Mouse (Mus musculus): ENCODE results near the gene I830077J02Rik.
"Not testable (repeated sequence)": the region's sequence is repeated elsewhere in the genome, so short reads cannot be mapped to it uniquely, and the experiment has no call there.

I830077J02Rik gene

GRCm38 (mm10) chr3:105918355-105918745 lies 14.1 kb downstream of the I830077J02Rik start:
- no peak for DNase-seq (ENCODE audit: low read depth, low spot score)

DNA sequence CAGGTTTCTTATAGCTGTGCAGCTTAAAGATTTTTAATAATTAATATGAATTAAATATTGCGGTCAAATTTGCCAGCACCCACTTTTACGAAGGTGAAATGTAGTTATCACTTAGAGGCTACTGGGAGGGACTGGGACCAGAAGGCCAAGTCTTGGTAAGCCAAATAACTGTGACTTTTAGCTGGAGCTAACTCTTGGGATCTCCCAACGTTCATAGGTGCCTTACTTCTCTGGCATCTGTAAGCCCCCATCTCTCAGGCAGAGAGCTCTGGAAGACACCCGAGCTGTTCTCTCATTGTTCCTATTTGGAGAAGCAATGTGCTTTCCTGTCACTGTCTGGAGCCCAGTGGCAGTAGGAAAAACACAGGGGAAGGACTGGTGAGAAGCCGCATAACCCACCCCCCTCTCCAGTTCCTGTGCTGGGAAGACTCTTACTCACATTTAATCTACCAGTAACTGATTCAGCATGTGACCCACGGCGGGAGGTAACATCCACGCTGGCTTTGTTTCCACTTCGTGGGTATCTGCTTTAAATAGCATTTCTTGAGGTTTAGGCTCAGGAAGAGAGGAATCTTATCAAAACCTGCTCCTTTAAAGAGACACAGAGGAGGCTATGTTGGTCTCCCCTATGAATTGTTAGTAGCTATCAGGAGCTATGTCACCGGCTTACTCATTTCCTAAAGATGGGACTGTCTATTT lies 14.7 kb downstream of the I830077J02Rik start:
- DNase-seq (ENCODE audit: low read depth, low spot score) = no peak

- not testable (repeated sequence) for DNase-seq (ENCODE audit: low read depth, low spot score)
Measured at GRCm38 (mm10) chr3:105916455-105916854, 16.0 kb downstream of the I830077J02Rik start.

DNA sequence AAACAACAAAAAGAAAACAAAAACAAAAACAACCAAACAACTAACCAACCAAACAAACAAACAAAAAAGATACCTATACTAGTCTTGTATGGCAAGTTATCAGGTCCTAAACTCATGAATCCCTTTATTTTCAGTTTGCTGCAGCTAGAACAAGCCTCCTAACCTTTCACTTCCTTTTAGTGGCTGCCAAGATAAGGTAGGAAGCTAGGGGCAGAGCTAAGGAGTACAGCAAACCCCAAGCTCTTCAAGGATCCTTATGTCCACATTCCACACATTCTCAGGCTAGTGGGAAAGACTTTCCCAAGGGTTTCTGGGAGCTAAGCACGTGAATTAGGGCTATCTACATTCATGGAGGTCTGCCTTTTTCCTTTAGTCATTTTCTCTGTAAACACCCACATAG lies 17.2 kb downstream of the I830077J02Rik start:
- DNase-seq (ENCODE audit: low read depth, low spot score) = no peak

GRCm38 (mm10) chr3:105913839-105914681 lies 18.4 kb downstream of the I830077J02Rik start:
- DNase-seq (ENCODE audit: low read depth, low spot score) = no peak

GRCm38 (mm10) chr3:105912097-105912880 lies 20.2 kb downstream of the I830077J02Rik start:
- no peak for DNase-seq (ENCODE audit: low read depth, low spot score)

DNA sequence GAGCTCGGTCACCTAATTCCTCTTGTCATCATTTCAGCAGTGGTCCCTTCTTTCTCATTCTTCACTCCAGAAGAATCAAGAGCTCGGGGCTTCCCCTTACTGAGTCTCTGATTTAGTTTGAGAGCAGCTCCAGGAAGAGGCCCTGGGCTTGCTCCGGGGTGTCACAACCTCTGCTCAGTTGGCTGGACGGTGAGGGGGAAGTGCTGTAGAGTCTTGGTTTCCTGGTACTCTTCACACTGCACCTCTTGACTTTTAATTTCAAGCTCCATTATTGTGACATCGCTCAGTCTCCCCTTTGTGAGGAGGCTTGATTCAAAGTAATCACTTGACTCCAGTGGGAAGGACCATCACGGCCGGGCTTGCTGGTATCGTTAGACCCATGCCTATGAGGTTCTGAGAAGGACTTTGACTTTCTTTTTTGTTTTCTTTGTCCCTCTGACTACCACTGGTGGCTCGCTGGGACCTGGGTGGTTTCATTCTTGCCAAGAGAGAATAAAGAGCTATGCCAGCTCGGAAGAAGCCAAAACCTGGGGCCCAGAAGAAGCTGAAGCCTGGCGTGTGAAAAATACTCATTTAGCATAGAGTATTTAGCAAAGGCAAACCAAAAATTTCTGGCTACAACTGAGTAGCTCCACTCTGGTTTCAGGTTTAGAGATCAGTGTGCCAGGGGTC lies 21.8 kb downstream of the I830077J02Rik start:
- DNase-seq (ENCODE audit: low read depth, low spot score) = no peak

GRCm38 (mm10) chr3:105908976-105909375 lies 23.5 kb downstream of the I830077J02Rik start:
- no peak for DNase-seq (ENCODE audit: low read depth, low spot score)

- DNase-seq (ENCODE audit: low read depth, low spot score) = no peak
Measured at GRCm38 (mm10) chr3:105907956-105908655, 24.4 kb downstream of the I830077J02Rik start.

DNA sequence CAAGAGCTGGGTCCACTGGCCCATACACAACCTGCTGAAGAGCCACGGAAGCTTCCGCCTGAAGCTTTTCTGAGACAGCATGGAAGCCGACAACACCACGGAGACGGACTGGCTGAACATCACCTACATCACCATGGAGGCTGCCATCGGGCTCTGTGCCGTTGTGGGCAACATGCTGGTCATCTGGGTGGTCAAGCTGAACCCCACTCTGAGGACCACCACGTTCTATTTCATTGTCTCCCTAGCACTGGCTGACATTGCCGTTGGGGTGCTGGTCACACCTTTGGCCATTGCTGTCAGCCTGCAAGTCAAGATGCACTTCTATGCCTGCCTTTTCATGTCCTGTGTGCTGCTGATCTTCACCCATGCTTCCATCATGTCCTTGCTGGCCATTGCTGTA lies 27.7 kb downstream of the I830077J02Rik start:
- DNase-seq (ENCODE audit: low read depth, low spot score) = no peak

- no peak for DNase-seq (ENCODE audit: low read depth, low spot score)
Measured at GRCm38 (mm10) chr3:105904213-105904612, 28.3 kb downstream of the I830077J02Rik start.

GRCm38 (mm10) chr3:105901468-105901867 lies 31.0 kb downstream of the I830077J02Rik start:
- no peak for DNase-seq (ENCODE audit: low read depth, low spot score)

GRCm38 (mm10) chr3:105900716-105901115 lies 31.7 kb downstream of the I830077J02Rik start:
- no peak for DNase-seq (ENCODE audit: low read depth, low spot score)

- no peak for DNase-seq (ENCODE audit: low read depth, low spot score)
Measured at GRCm38 (mm10) chr3:105900266-105900665, 32.2 kb downstream of the I830077J02Rik start.

DNA sequence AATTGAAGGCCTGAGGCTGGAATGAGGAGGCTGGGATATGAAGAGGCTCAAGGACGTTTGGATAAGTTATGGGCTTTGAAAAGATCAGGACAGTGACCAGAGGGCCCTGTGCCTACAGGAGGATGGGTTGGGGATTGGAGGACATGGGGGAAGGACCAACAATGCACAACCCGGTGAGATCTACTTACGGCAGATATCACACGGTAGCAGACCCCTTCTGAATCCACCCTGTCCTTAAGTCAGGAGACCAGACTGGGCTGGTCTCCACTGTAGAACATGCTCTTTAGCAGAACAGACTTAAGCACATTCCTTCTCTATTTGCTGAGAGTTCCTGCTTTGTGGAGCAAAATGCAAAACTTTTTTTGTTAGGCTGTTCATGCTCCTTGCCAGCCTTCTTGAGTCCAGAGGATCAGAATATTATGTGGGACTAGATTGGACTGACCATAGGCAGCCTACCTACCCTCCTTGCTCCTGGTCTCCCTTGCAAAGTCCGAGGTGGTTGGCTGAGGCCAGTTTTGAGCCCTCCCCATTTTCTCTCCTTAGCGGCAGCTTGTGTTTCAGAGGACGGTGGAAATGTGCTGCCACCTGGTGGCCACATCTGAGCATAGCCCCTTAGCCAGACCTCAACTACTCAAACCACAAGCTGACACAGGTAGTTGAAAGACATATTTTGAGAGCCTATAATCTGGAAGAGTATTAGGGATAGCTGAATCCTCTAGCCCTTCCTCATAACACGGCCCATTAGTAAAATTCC lies 32.9 kb downstream of the I830077J02Rik start:
- peak; percentile 32 for DNase-seq (ENCODE audit: low read depth, low spot score)

GRCm38 (mm10) chr3:105898861-105899260 lies 33.6 kb downstream of the I830077J02Rik start:
- no peak for DNase-seq (ENCODE audit: low read depth, low spot score)

DNA sequence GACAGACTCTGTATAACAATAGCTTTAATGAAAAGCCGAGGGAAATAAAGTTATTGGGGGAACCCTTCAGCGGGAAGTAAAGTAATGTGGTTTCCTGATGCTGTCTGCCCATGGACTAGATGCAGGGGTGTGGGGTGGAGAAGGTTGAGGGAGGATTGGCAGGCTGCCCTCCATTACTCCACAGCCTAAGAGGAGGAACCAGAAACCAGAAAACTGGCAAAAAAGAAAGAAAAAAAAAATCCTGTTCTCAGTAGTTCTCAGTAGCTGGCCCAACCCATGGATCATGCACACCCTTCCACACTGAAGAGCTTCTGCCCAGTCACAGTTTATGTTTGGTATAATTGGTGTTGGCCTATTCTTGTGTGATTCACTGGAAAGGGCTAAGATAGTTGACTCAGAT lies 34.1 kb downstream of the I830077J02Rik start:
- DNase-seq (ENCODE audit: low read depth, low spot score) = no peak

DNA sequence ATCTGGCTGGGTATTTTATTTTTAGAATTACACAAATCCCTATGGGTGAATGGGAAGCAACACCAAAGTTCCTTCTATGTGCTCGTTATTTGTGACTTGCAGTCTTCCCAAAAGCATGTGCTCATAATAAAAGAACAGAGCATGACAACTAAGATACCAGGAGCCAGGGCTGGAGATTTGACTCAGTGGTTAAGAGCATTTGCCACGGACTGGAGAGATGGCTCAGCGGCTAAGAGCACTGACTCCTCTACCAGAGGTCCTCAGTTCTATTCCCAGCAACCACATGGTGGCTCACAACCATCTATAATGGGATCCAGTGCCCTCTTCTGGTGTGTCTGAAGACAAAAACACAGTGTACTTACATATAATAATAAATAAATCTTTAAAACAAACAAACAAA lies 35.7 kb downstream of the I830077J02Rik start:
- DNase-seq (ENCODE audit: low read depth, low spot score) = no peak

GRCm38 (mm10) chr3:105894601-105895592 lies 37.6 kb downstream of the I830077J02Rik start:
- DNase-seq (ENCODE audit: low read depth, low spot score) = no peak

Measured in brain, embryonic 18.5 days (tissue).